Mouse (Mus musculus) CH12.LX (cell line): ENCODE results near the gene Arrdc1. TPM values are rescaled to one million over a fixed set of nuclear protein-coding genes. Genes with fewer than 3 reads are reported as not detected.

ENCODE experiments used
- DNase-seq: peaks from one replicate; pipeline ENCODE4 v3.0.0-alpha.2; 2013; ENCODE audit errors: extremely low read depth
- H3K27ac ChIP-seq: 2 replicates; pipeline ENCODE4 v1.5.1; 2012; ENCODE audit warnings: low read depth, mild to moderate bottlenecking, control low read depth, moderate library complexity; ENCODE audit not compliant: insufficient read depth
- H3K27me3 ChIP-seq: replicated peaks from 2 replicates; pipeline ENCODE3; 2012; ENCODE audit warnings: inconsistent platforms
- H3K36me3 ChIP-seq, 2 experiments: replicated peaks in 1 of 2; 2 replicates each; pipeline versions ENCODE3 to v1.6.1; 2012; ENCODE audit warnings: inconsistent platforms in 1 of 2, low read length in 1 of 2, mild to moderate bottlenecking in 1 of 2, mixed read lengths in 1 of 2, moderate library complexity in 1 of 2; ENCODE audit not compliant: control insufficient read depth in 1 of 2, insufficient read depth in 1 of 2
- H3K4me1 ChIP-seq, 2 experiments: 2 replicates each; pipeline ENCODE4 v1.6.1; 2012; ENCODE audit warnings: inconsistent platforms in 1 of 2, moderate library complexity in 1 of 2; ENCODE audit not compliant: insufficient read depth in 2 of 2, control insufficient read depth in 1 of 2
- H3K4me2 ChIP-seq: 2 replicates; pipeline ENCODE4 v1.6.1; 2012; ENCODE audit warnings: low read depth, mild to moderate bottlenecking, control low read depth; ENCODE audit not compliant: poor library complexity, insufficient read depth, severe bottlenecking
- H3K4me3 ChIP-seq, 3 experiments: fragments of 150-350 bp in 1 of 3; sonication (generic) in 1 of 3; replicated peaks in 1 of 3; 2 replicates each; pipeline versions ENCODE3 to v1.5.1; 2011 to 2012; ENCODE audit warnings: low read depth in 2 of 3, low read length in 2 of 3, mild to moderate bottlenecking in 2 of 3, moderate library complexity in 2 of 3, control low read depth in 1 of 3, improper control_type of control experiment in 1 of 3, inconsistent platforms in 1 of 3, mixed read lengths in 1 of 3; ENCODE audit not compliant: poor library complexity in 1 of 3
- H3K79me2 ChIP-seq: replicated peaks from 2 replicates; pipeline ENCODE4 v1.6.1; 2012; ENCODE audit warnings: mild to moderate bottlenecking, moderate library complexity; ENCODE audit not compliant: control insufficient read depth, poor library complexity, insufficient read depth, severe bottlenecking; ENCODE audit errors: extremely low read depth
- H3K9ac ChIP-seq: 2 replicates; pipeline ENCODE4 v1.6.1; 2012; ENCODE audit warnings: low read depth, mild to moderate bottlenecking, control low read depth, moderate library complexity; ENCODE audit not compliant: insufficient read depth
- H3K9me3 ChIP-seq: replicated peaks from 2 replicates; pipeline ENCODE3; 2012; ENCODE audit warnings: low read length, inconsistent platforms, mixed read lengths
- BHLHE40 ChIP-seq: IDR thresholded peaks from 2 replicates; pipeline ENCODE4 v1.6.1; 2011; ENCODE audit warnings: mild to moderate bottlenecking, low read depth, low read length, improper control_type of control experiment
- E2F4 ChIP-seq: IDR thresholded peaks from 2 replicates; pipeline ENCODE4 v1.6.1; 2011; ENCODE audit warnings: low read depth, low read length, improper control_type of control experiment; ENCODE audit not compliant: insufficient replicate concordance
- ELF1 ChIP-seq: IDR thresholded peaks from 2 replicates; pipeline ENCODE4 v1.6.1; 2014; ENCODE audit warnings: low read depth, mild to moderate bottlenecking, inconsistent platforms, low read length, improper control_type of control experiment
- GABPA ChIP-seq: IDR thresholded peaks from 2 replicates; pipeline ENCODE4 v1.6.1; 2012; ENCODE audit warnings: low read depth, low read length, improper control_type of control experiment, inconsistent platforms; ENCODE audit not compliant: insufficient replicate concordance
- HCFC1 ChIP-seq: IDR thresholded peaks from 2 replicates; pipeline ENCODE4 v1.6.1; 2012; ENCODE audit warnings: low read depth, mild to moderate bottlenecking, inconsistent platforms, low read length, improper control_type of control experiment
- IRF4 ChIP-seq: IDR thresholded peaks from 2 replicates; pipeline ENCODE4 v1.6.1; 2014; ENCODE audit warnings: low read depth, mild to moderate bottlenecking, inconsistent platforms, low read length, improper control_type of control experiment
- JUN ChIP-seq: IDR thresholded peaks from 2 replicates; pipeline ENCODE4 v1.6.1; 2011; ENCODE audit warnings: low read depth, mild to moderate bottlenecking, low read length, improper control_type of control experiment, moderate library complexity; ENCODE audit not compliant: insufficient read depth
- JUND ChIP-seq: conservative IDR thresholded peaks from 2 replicates; pipeline ENCODE4 v1.6.1; 2011; ENCODE audit warnings: low read depth, low read length, improper control_type of control experiment
- KAT2A ChIP-seq: IDR thresholded peaks from 2 replicates; pipeline ENCODE4 v1.6.1; 2012; ENCODE audit warnings: low read length, improper control_type of control experiment, inconsistent platforms; ENCODE audit not compliant: insufficient replicate concordance
- MAZ ChIP-seq: IDR thresholded peaks from 2 replicates; pipeline ENCODE4 v1.6.1; 2012; ENCODE audit warnings: low read depth, mild to moderate bottlenecking, inconsistent platforms, low read length, improper control_type of control experiment, moderate library complexity
- MEF2A ChIP-seq: IDR thresholded peaks from 2 replicates; pipeline ENCODE4 v1.6.1; 2014; ENCODE audit warnings: low read depth, mild to moderate bottlenecking, inconsistent platforms, low read length, improper control_type of control experiment, borderline replicate concordance
- MXI1 ChIP-seq: IDR thresholded peaks from 2 replicates; pipeline ENCODE4 v1.6.1; 2011; ENCODE audit warnings: mild to moderate bottlenecking, low read depth, low read length, improper control_type of control experiment
- MYC ChIP-seq: IDR thresholded peaks from 2 replicates; pipeline ENCODE4 v1.6.1; 2011; ENCODE audit warnings: low read depth, mild to moderate bottlenecking, improper control_type of control experiment, low read length
- POLR2A ChIP-seq: IDR thresholded peaks from 2 replicates; pipeline ENCODE4 v1.6.1; 2011; ENCODE audit warnings: low read depth, mild to moderate bottlenecking, improper control_type of control experiment, low read length
- POLR2AphosphoS2 ChIP-seq: IDR thresholded peaks from 2 replicates; pipeline ENCODE4 v1.6.1; 2011; ENCODE audit warnings: low read depth, low read length, improper control_type of control experiment
- RCOR1 ChIP-seq: conservative IDR thresholded peaks from 2 replicates; pipeline ENCODE4 v1.6.1; 2012; ENCODE audit warnings: low read depth, mild to moderate bottlenecking, inconsistent platforms, low read length, improper control_type of control experiment
- SMC3 ChIP-seq: IDR thresholded peaks from 2 replicates; pipeline ENCODE4 v1.6.1; 2011; ENCODE audit warnings: low read depth, low read length, improper control_type of control experiment
- TBP ChIP-seq: conservative IDR thresholded peaks from 2 replicates; pipeline ENCODE4 v1.6.1; 2011; ENCODE audit warnings: low read depth, low read length, improper control_type of control experiment
- TCF12 ChIP-seq: IDR thresholded peaks from 2 replicates; pipeline ENCODE4 v1.6.1; 2014; ENCODE audit warnings: low read depth, mild to moderate bottlenecking, inconsistent platforms, low read length, improper control_type of control experiment
- UBTF ChIP-seq: IDR thresholded peaks from 2 replicates; pipeline ENCODE4 v1.6.1; 2012; ENCODE audit warnings: low read depth, mild to moderate bottlenecking, inconsistent platforms, low read length, improper control_type of control experiment, moderate library complexity
- USF1 ChIP-seq: IDR thresholded peaks from 2 replicates; pipeline ENCODE4 v1.6.1; 2014; ENCODE audit warnings: low read depth, mild to moderate bottlenecking, inconsistent platforms, low read length, improper control_type of control experiment
- USF2 ChIP-seq: conservative IDR thresholded peaks from 2 replicates; pipeline ENCODE4 v1.6.1; 2011; ENCODE audit warnings: low read depth, low read length, improper control_type of control experiment
- ZC3H11A ChIP-seq: IDR thresholded peaks from 2 replicates; pipeline ENCODE4 v1.6.1; 2012; ENCODE audit warnings: low read depth, mild to moderate bottlenecking, inconsistent platforms, low read length, improper control_type of control experiment
- ZKSCAN1 ChIP-seq: IDR thresholded peaks from 2 replicates; pipeline ENCODE4 v1.6.1; 2012; ENCODE audit warnings: low read depth, inconsistent platforms, low read length, improper control_type of control experiment, borderline replicate concordance
- ZNF384 ChIP-seq: IDR thresholded peaks from 2 replicates; pipeline ENCODE4 v1.6.1; 2012; ENCODE audit warnings: low read depth, low read length, improper control_type of control experiment, inconsistent platforms
- dilution Hi-C: fragments of 300-500 bp; cut with MboI; formaldehyde crosslinking; loops from 2 replicates; pipeline ENCODE4 v1.14.3; 2020; ENCODE audit warnings: low sequenced_read_pairs; ENCODE audit not compliant: extremely low pct_unique_long_range_greater_than_20kb, extremely low pct_ligation_motif_present
- in situ Hi-C: fragments of 300-500 bp; cut with MboI; formaldehyde crosslinking; loops from 3 replicates; pipeline ENCODE4 v1.14.3; 2019; ENCODE audit warnings: low sequenced_read_pairs, low pct_ligation_motif_present, low pct_unique_long_range_greater_than_20kb, mixed read lengths
- polyA plus RNA-seq: library from polyadenylated mRNA; unstranded; fragments of >175 nt; gene quantifications from 2 replicates; pipeline ENCODE4 v1.2.1, GENCODE M21; 2012; ENCODE audit warnings: low read depth; ENCODE audit not compliant: insufficient read length
- total RNA-seq, 2 experiments: library from RNA; depleted of rRNA; stranded (reverse); fragments of 300-350 nt in 1 of 2; fragments of >200 nt in 1 of 2; gene quantifications; 2 replicates each; pipeline ENCODE4 v1.2.3; 2012 to 2014

Gene Arrdc1
- total and polyA plus RNA-seq, 3 experiments, result 24.6 to 32.8 (median 31.5) TPM

DNA sequence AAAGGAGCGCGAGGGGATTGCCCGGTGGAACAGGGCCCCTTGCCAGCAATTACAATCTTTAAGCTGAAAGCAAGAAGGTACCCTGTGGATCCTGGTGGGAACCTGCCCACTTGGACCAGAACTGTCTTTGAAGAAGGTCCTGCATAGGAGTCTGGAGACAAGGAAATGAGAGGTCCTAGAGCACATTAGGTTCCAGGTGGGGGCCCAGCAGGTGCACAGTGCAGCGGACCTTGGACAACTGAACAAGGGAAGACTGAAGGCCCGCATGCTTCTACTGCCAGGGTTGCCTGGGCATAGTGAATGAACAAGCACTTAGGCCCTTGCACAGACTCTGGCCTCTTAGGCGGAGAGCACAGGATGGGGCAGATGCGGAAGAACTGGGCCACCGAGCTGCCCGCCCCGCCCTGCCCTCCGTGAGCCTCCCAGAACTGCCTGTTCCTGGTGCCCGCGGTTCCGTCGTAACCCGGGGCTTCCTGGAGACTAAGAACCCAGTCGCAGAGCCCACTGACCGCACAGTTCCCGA lies 550 bp downstream of the Arrdc1 start:
- dilution Hi-C loops, result no loop called here
- Histone ChIP-seq H3K27me3 (peaks cover 8% of the 10 kb centered on the region), H3K79me2 (no peaks in the 10 kb centered on the region; the same call in 1 of the 2 replicates), H3K27ac (peak overlapping the region; percentile 42), H3K4me2 (peak overlapping the region; percentile 75), H3K36me3 (peaks cover 0 to 4% of the 10 kb centered on the region in 2 experiments), H3K9ac (peak overlapping the region; percentile 70), H3K4me3 (peak overlapping the region; percentile 69 to 95 (median 86)), H3K4me1 (peaks cover 9 to 17% of the 10 kb centered on the region in 2 experiments), H3K9me3 (no peaks in the 10 kb centered on the region)
- peak; percentile 40 for DNase-seq
- in situ Hi-C loops, result no loop called here
- TF ChIP-seq HCFC1 (no peak), MYC (0 out of 2 replicates have a peak, but pooled peaks have one; percentile 10), USF1 (no peak), POLR2AphosphoS2 (no peak), MXI1 (no peak), USF2 (no peak), BHLHE40 (no peak), ZKSCAN1 (no peak), GABPA (no peak), TBP (no peak), IRF4 (no peak), RCOR1 (no peak), ELF1 (peak; percentile 81), JUN (no peak), JUND (no peak), MEF2A (no peak), POLR2A (no peak), SMC3 (no peak), ZC3H11A (no peak), KAT2A (no peak), MAZ (no peak), E2F4 (no peak), ZNF384 (no peak), UBTF (peak; percentile 54; the same call in 1 of the 2 replicates), TCF12 (no peak; the same call in 1 of the 2 replicates)
- TF ChIP-seq, all 38 proteins: peak for 3
